Mouse (Mus musculus): ENCODE data around the gene Rabl3. TPM values are rescaled to one million over a fixed set of nuclear protein-coding genes. Genes with fewer than 3 reads are reported as not detected.

The Rabl3 gene
- polyA plus RNA-seq, 1 experiment from 2014 or later = 20.4 TPM

- Histone ChIP-seq H3K27ac (ENCODE audit: low read length) (no peak overlapping the region), H3K4me1 (ENCODE audit: control insufficient read depth, insufficient read depth, low read length) (peaks cover 11% of the 10 kb centered on the region), H3K9me3 (replicated peaks; ENCODE audit: control insufficient read depth, low read length) (no peaks in the 10 kb centered on the region), H3K9ac (ENCODE audit: low read length) (no peak overlapping the region), H3K27me3 (ENCODE audit: control insufficient read depth, insufficient read depth, low read length) (no peaks in the 10 kb centered on the region), H3K4me2 (ENCODE audit: low read depth, low read length) (no peak overlapping the region), H3K4me3 (ENCODE audit: low read length) (no peak overlapping the region), H3K36me3 (ENCODE audit: control insufficient read depth, insufficient read depth) (peaks cover 17% of the 10 kb centered on the region)
- 73% methylated on average over 8 of the region's 8 CpGs for WGBS
- ATAC-seq (replicated peaks; ENCODE audit: extremely low read depth, insufficient read depth, low FRiP score) = no peak
Observed at GRCm38 (mm10) chr16:37533369-37534068, 6.2 kb upstream of the Rabl3 start.

- H3K9ac ChIP-seq (ENCODE audit: low read length) = peak overlapping the region; percentile 92
Observed at GRCm38 (mm10) chr16:37539240-37539610, 460 bp upstream of the Rabl3 start.

DNA sequence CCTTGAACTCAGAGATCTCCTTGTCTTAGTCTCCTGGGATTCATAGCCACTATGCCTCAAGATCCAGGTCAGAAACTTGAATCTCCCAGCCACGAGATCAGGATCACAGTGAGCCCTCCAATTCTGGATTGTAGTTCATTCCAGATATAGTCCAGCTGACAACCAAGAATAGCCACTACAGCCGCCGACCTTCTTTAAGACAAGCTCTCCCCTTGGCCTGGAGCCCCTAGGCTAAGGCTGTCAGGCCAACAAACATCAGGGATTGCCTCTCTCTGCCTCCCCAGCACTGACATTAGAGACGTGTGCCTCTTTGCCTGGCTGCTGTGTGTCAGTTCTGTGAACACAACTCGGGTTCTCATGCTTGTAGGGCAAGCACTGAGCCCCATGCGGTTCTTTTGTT is 1.1 kb downstream of the Rabl3 start:
- Histone ChIP-seq H3K4me2 (ENCODE audit: low read depth, low read length) (peak overlapping the region; percentile 71), H3K9ac (ENCODE audit: low read length) (peak overlapping the region; percentile 34; the same call in 1 of the 2 replicates), H3K4me3 (ENCODE audit: low read length) (peak overlapping the region; percentile 98), H3K4me1 (ENCODE audit: control insufficient read depth, insufficient read depth, low read length) (peaks cover 16% of the 10 kb centered on the region), H3K36me3 (ENCODE audit: control insufficient read depth, insufficient read depth) (peaks cover 14% of the 10 kb centered on the region; the same call in 1 of the 2 replicates), H3K27me3 (ENCODE audit: control insufficient read depth, insufficient read depth, low read length) (no peaks in the 10 kb centered on the region), H3K27ac (ENCODE audit: low read length) (peak overlapping the region; percentile 94), H3K9me3 (replicated peaks; ENCODE audit: control insufficient read depth, low read length) (no peaks in the 10 kb centered on the region)
- 68% methylated on average over 6 of the region's 6 CpGs for WGBS
- no peak for ATAC-seq (replicated peaks; ENCODE audit: extremely low read depth, insufficient read depth, low FRiP score)

More at GRCm38 (mm10) chr16:37539240-37539610, 460 bp upstream of the Rabl3 start:
- no peaks in the 10 kb centered on the region for H3K27me3 ChIP-seq (ENCODE audit: control insufficient read depth, insufficient read depth, low read length)
- 0 out of 2 replicates have a peak, but pooled peaks have one; percentile 16 for ATAC-seq (replicated peaks; ENCODE audit: extremely low read depth, insufficient read depth, low FRiP score)
- H3K36me3 ChIP-seq (ENCODE audit: control insufficient read depth, insufficient read depth) = peaks cover 23% of the 10 kb centered on the region
- H3K27ac ChIP-seq (ENCODE audit: low read length) = peak overlapping the region; percentile 72
- peak overlapping the region; percentile 98 for H3K4me3 ChIP-seq (ENCODE audit: low read length)
- H3K4me1 ChIP-seq (ENCODE audit: control insufficient read depth, insufficient read depth, low read length) = peaks cover 18% of the 10 kb centered on the region
- 0% methylated on average over 22 of the region's 22 CpGs for WGBS
- H3K4me2 ChIP-seq (ENCODE audit: low read depth, low read length) = peak overlapping the region; percentile 90
- H3K9me3 ChIP-seq (replicated peaks; ENCODE audit: control insufficient read depth, low read length) = no peaks in the 10 kb centered on the region

DNA sequence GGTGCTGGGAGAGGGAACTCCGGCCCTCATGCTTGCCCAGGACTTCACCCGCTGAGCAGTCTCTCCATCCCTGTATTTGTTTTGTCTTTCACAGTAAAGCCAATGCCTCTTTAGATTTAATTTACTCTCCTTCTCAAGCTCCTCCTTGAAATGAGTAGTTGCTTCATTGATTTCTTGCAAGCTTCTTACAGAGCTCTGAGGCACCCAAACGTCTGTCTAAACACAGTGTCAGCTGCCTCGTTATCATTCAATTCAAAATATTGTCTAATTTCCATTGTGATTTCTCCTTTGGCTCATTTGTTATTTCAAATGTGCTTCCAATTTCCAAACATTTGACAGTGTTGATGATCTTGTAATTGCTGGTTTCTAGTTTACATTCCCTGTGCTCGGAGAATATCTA is 6.6 kb downstream of the Rabl3 start:
- no peak for ATAC-seq (replicated peaks; ENCODE audit: extremely low read depth, insufficient read depth, low FRiP score)
- no peaks in the 10 kb centered on the region for H3K9me3 ChIP-seq (replicated peaks; ENCODE audit: control insufficient read depth, low read length)
- 81% methylated on average over 5 of the region's 5 CpGs for WGBS
- H3K4me1 ChIP-seq (ENCODE audit: control insufficient read depth, insufficient read depth, low read length) = peaks cover 11% of the 10 kb centered on the region
- H3K9ac ChIP-seq (ENCODE audit: low read length) = no peak overlapping the region
- H3K4me2 ChIP-seq (ENCODE audit: low read depth, low read length) = no peak overlapping the region
- H3K27ac ChIP-seq (ENCODE audit: low read length) = no peak overlapping the region
- H3K4me3 ChIP-seq (ENCODE audit: low read length) = no peak overlapping the region
- peaks cover 14% of the 10 kb centered on the region; the same call in 1 of the 2 replicates for H3K36me3 ChIP-seq (ENCODE audit: control insufficient read depth, insufficient read depth)
- H3K27me3 ChIP-seq (ENCODE audit: control insufficient read depth, insufficient read depth, low read length) = no peaks in the 10 kb centered on the region

GRCm38 (mm10) chr16:37550266-37550665 is 10.6 kb downstream of the Rabl3 start:
- no peak overlapping the region for H3K4me3 ChIP-seq (ENCODE audit: low read length)
- no peaks in the 10 kb centered on the region for H3K36me3 ChIP-seq (ENCODE audit: control insufficient read depth, insufficient read depth)
- H3K27ac ChIP-seq (ENCODE audit: low read length) = peak overlapping the region; percentile 91
- ATAC-seq (replicated peaks; ENCODE audit: extremely low read depth, insufficient read depth, low FRiP score) = peak; percentile 86
- H3K4me1 ChIP-seq (ENCODE audit: control insufficient read depth, insufficient read depth, low read length) = peaks cover 13% of the 10 kb centered on the region
- WGBS = 36% methylated on average over 3 of the region's 3 CpGs
- no peaks in the 10 kb centered on the region for H3K9me3 ChIP-seq (replicated peaks; ENCODE audit: control insufficient read depth, low read length)
- peak overlapping the region; percentile 54 for H3K4me2 ChIP-seq (ENCODE audit: low read depth, low read length)
- H3K27me3 ChIP-seq (ENCODE audit: control insufficient read depth, insufficient read depth, low read length) = no peaks in the 10 kb centered on the region
- no peak overlapping the region; the same call in 1 of the 2 replicates for H3K9ac ChIP-seq (ENCODE audit: low read length)

GRCm38 (mm10) chr16:37550981-37551380 is 11.3 kb downstream of the Rabl3 start:
- Histone ChIP-seq H3K9ac (ENCODE audit: low read length) (no peak overlapping the region), H3K4me3 (ENCODE audit: low read length) (no peak overlapping the region), H3K9me3 (replicated peaks; ENCODE audit: control insufficient read depth, low read length) (no peaks in the 10 kb centered on the region), H3K4me1 (ENCODE audit: control insufficient read depth, insufficient read depth, low read length) (peaks cover 13% of the 10 kb centered on the region), H3K4me2 (ENCODE audit: low read depth, low read length) (no peak overlapping the region), H3K27me3 (ENCODE audit: control insufficient read depth, insufficient read depth, low read length) (no peaks in the 10 kb centered on the region), H3K27ac (ENCODE audit: low read length) (peak overlapping the region; percentile 91), H3K36me3 (ENCODE audit: control insufficient read depth, insufficient read depth) (no peaks in the 10 kb centered on the region)
- 50% methylated on average over 2 of the region's 2 CpGs for WGBS
- peak; percentile 78 for ATAC-seq (replicated peaks; ENCODE audit: extremely low read depth, insufficient read depth, low FRiP score)

DNA sequence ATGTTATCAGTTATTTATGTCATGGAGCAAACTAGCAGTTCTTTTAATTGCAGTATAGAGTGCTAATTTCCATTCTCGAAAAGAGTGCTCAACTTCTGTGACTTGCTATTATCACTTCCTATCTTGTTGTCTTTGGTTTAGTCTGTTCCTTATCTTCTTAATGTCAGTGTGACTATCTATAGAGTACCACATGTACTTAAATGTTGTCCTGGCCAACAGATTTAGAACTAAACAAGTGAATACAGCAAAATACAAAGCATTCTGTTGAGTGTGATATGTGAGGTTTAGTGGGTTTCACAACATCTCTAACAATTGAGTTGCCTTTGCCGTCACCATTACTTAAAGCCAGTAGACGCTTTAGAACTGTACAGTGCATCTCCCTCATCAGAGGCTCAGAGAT is 13.1 kb downstream of the Rabl3 start:
- H3K27me3 ChIP-seq (ENCODE audit: control insufficient read depth, insufficient read depth, low read length) = no peaks in the 10 kb centered on the region
- 86% methylated on average over 3 of the region's 3 CpGs for WGBS
- no peak overlapping the region for H3K4me2 ChIP-seq (ENCODE audit: low read depth, low read length)
- peaks cover 17% of the 10 kb centered on the region for H3K4me1 ChIP-seq (ENCODE audit: control insufficient read depth, insufficient read depth, low read length)
- H3K9me3 ChIP-seq (replicated peaks; ENCODE audit: control insufficient read depth, low read length) = no peaks in the 10 kb centered on the region
- no peak overlapping the region for H3K27ac ChIP-seq (ENCODE audit: low read length)
- H3K4me3 ChIP-seq (ENCODE audit: low read length) = no peak overlapping the region
- H3K9ac ChIP-seq (ENCODE audit: low read length) = no peak overlapping the region
- peaks cover 9% of the 10 kb centered on the region for H3K36me3 ChIP-seq (ENCODE audit: control insufficient read depth, insufficient read depth)
- no peak for ATAC-seq (replicated peaks; ENCODE audit: extremely low read depth, insufficient read depth, low FRiP score)

DNA sequence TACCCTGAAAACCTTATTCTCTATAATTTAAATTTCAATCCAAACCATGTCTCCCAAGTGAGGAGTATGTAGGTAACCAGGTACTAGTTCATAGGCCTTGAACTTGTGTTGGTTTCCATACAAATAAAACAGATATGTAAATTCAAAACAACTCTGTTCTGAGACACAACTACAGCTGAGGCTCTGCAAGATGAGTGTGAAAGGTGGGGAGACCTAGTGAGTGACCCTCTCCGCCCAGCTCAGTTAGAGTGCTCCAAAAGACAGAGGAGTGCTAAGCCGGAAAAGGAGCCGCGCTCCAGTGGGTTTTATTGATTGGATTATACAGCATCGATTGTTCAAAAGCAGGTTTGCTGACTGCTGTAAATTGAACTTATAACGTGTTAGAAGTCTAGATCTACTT is 22.7 kb downstream of the Rabl3 start:
- no peaks in the 10 kb centered on the region for H3K27me3 ChIP-seq (ENCODE audit: control insufficient read depth, insufficient read depth, low read length)
- ATAC-seq (replicated peaks; ENCODE audit: extremely low read depth, insufficient read depth, low FRiP score) = no peak
- H3K9me3 ChIP-seq (replicated peaks; ENCODE audit: control insufficient read depth, low read length) = peaks cover 3% of the 10 kb centered on the region
- no peak overlapping the region for H3K27ac ChIP-seq (ENCODE audit: low read length)
- peaks cover 24% of the 10 kb centered on the region for H3K36me3 ChIP-seq (ENCODE audit: control insufficient read depth, insufficient read depth)
- no peak overlapping the region for H3K4me3 ChIP-seq (ENCODE audit: low read length)
- 0 out of 2 replicates have a peak, but pooled peaks cover 5% of the 10 kb centered on the region for H3K4me1 ChIP-seq (ENCODE audit: control insufficient read depth, insufficient read depth, low read length)
- 90% methylated on average over 6 of the region's 6 CpGs for WGBS
- no peak overlapping the region for H3K9ac ChIP-seq (ENCODE audit: low read length)
- H3K4me2 ChIP-seq (ENCODE audit: low read depth, low read length) = no peak overlapping the region

GRCm38 (mm10) chr16:37562961-37563360 is 23.3 kb downstream of the Rabl3 start:
- WGBS = 89% methylated on average over 5 of the region's 5 CpGs
- Histone ChIP-seq H3K4me3 (ENCODE audit: low read length) (no peak overlapping the region), H3K4me2 (ENCODE audit: low read depth, low read length) (no peak overlapping the region), H3K4me1 (ENCODE audit: control insufficient read depth, insufficient read depth, low read length) (0 out of 2 replicates have a peak, but pooled peaks cover 5% of the 10 kb centered on the region), H3K27me3 (ENCODE audit: control insufficient read depth, insufficient read depth, low read length) (no peaks in the 10 kb centered on the region), H3K9ac (ENCODE audit: low read length) (no peak overlapping the region), H3K27ac (ENCODE audit: low read length) (no peak overlapping the region), H3K9me3 (replicated peaks; ENCODE audit: control insufficient read depth, low read length) (peaks cover 3% of the 10 kb centered on the region), H3K36me3 (ENCODE audit: control insufficient read depth, insufficient read depth) (peaks cover 21% of the 10 kb centered on the region)
- no peak for ATAC-seq (replicated peaks; ENCODE audit: extremely low read depth, insufficient read depth, low FRiP score)
